Mouse (Mus musculus) stomach, embryonic 14.5 days (tissue): Measurements from ENCODE around the gene Ttc8. TPM values are rescaled to one million over a fixed set of nuclear protein-coding genes. Genes with fewer than 3 reads are reported as not detected.

ENCODE experiments used
- ATAC-seq: fragments of 200-750 bp; cut with Nextera tagmentation; 2 replicates; pipeline ENCODE4 v1.8.0; 2017; ENCODE audit warnings: low read depth, moderate TSS enrichment; ENCODE audit not compliant: insufficient number of reproducible peaks, insufficient read depth, low FRiP score
- H3K27ac ChIP-seq: fragments of 300-500 bp; sonication (generic); 2 replicates; pipeline ENCODE4 v1.5.1; 2014; ENCODE audit warnings: mild to moderate bottlenecking, low read length, moderate library complexity, mixed read lengths
- H3K27me3 ChIP-seq: fragments of 300-500 bp; sonication (generic); 2 replicates; pipeline ENCODE4 v1.6.1; 2014; ENCODE audit warnings: low read length, control low read depth, mixed read lengths; ENCODE audit not compliant: control insufficient read depth, insufficient read depth
- H3K36me3 ChIP-seq: fragments of 300-500 bp; sonication (generic); 2 replicates; pipeline ENCODE4 v1.6.1; 2014; ENCODE audit warnings: mild to moderate bottlenecking, control low read depth, low read length, moderate library complexity, mixed read lengths; ENCODE audit not compliant: control insufficient read depth, insufficient read depth
- H3K4me1 ChIP-seq: fragments of 300-500 bp; sonication (generic); 2 replicates; pipeline ENCODE4 v1.6.1; 2014; ENCODE audit warnings: low read length, control low read depth, mixed read lengths; ENCODE audit not compliant: control insufficient read depth, insufficient read depth
- H3K4me2 ChIP-seq: fragments of 300-500 bp; sonication (generic); replicated peaks from 2 replicates; pipeline ENCODE4 v1.6.1; 2014; ENCODE audit warnings: low read depth, low read length, control low read depth
- H3K4me3 ChIP-seq: fragments of 300-500 bp; sonication (generic); 2 replicates; pipeline ENCODE4 v1.5.1; 2014; ENCODE audit warnings: low read depth, low read length, control low read depth
- H3K9ac ChIP-seq: fragments of 300-500 bp; sonication (generic); replicated peaks from 2 replicates; pipeline ENCODE4 v1.6.1; 2014; ENCODE audit warnings: low read depth, mild to moderate bottlenecking, control low read depth, low read length, moderate library complexity, mixed read lengths
- H3K9me3 ChIP-seq: fragments of 300-500 bp; sonication (generic); 2 replicates; pipeline ENCODE4 v1.6.1; 2016; ENCODE audit warnings: low read depth, low read length, control low read depth; ENCODE audit not compliant: control insufficient read depth
- WGBS: fragments of 180-500 bp; shearing (Covaris S2); extraction: QIAGEN DNeasy Blood & Tissue Kit; methylation state at CpG from one replicate; pipeline ENCODE4 v1.1.7; 2014; 5-methylcytosine and 5-hydroxymethylcytosine counted together
- polyA plus RNA-seq: library from polyadenylated mRNA; unstranded; fragments of >200 nt; fragmentation: Nextera tagmentation; extraction: Ambion mirVana; gene quantifications from 2 replicates; pipeline ENCODE4 v1.2.1, GENCODE M21; 2014

Gene Ttc8
- polyA plus RNA-seq, 1 experiment from 2014 or later, result 33.2 TPM

GRCm38 (mm10) chr12:98998662-98999428 is 78.5 kb downstream of the Ttc8 start:
- H3K4me1 ChIP-seq, result no peaks in the 10 kb centered on the region
- H3K27ac ChIP-seq, result no peak overlapping the region
- 80% methylated on average over 10 of the region's 10 CpGs for WGBS
- no peak for ATAC-seq
- no peaks in the 10 kb centered on the region for H3K9me3 ChIP-seq
- no peak overlapping the region for H3K4me2 ChIP-seq
- no peaks in the 10 kb centered on the region for H3K36me3 ChIP-seq
- no peak overlapping the region for H3K9ac ChIP-seq
- H3K4me3 ChIP-seq, result no peak overlapping the region
- no peaks in the 10 kb centered on the region for H3K27me3 ChIP-seq

DNA sequence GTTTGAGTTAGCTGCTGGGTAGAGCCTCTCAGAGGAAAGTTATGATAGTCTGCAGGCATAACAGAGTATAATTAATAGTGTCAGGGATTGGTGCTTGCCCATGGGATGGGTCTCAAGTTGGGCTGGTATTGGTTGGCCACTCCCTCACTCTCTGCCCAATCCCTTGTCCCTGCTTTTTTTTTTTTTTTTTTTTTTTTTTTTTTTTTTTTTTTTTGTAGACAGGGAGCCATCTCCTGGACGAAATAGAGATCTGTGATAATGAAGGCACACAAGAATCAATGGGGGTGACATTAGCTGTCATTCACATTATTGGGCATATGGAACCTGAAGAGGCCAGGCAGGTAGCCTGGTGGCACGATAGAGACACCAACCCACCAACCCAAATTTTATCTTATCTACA is 79.9 kb downstream of the Ttc8 start:
- Histone ChIP-seq H3K27me3 (no peaks in the 10 kb centered on the region), H3K4me2 (no peak overlapping the region), H3K27ac (no peak overlapping the region), H3K4me1 (no peaks in the 10 kb centered on the region), H3K4me3 (no peak overlapping the region), H3K9me3 (no peaks in the 10 kb centered on the region), H3K36me3 (no peaks in the 10 kb centered on the region), H3K9ac (no peak overlapping the region)
- 78% methylated on average over 2 of the region's 2 CpGs for WGBS
- ATAC-seq, result no peak

- Histone ChIP-seq H3K4me3 (no peak overlapping the region), H3K27ac (no peak overlapping the region), H3K36me3 (no peaks in the 10 kb centered on the region), H3K9me3 (no peaks in the 10 kb centered on the region), H3K4me1 (no peaks in the 10 kb centered on the region), H3K4me2 (no peak overlapping the region), H3K9ac (no peak overlapping the region), H3K27me3 (no peaks in the 10 kb centered on the region)
- WGBS, result 64% methylated on average over 4 of the region's 4 CpGs
- ATAC-seq, result no peak
Measured at GRCm38 (mm10) chr12:99003046-99003445, 82.7 kb downstream of the Ttc8 start.

DNA sequence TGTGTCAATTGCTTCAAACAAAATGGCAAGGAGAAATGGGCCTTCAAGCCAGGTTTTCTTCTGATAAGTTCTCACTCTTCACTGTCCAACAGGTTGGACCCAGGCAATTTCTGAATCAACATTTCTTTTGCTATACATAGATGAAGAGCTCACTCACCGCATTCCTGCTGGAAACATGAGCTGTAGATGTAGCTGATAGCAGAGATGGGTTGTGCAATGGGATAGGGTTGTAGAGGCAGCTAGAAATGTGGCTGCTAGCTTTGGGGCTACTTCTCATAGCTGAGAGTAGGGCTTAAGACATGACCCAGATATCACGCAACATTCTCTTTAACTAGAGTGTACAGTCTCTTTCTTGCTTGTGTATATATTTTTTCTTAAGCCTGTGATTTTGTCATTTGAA is 84.4 kb downstream of the Ttc8 start:
- 85% methylated on average over 2 of the region's 2 CpGs for WGBS
- no peak overlapping the region for H3K9ac ChIP-seq
- H3K4me2 ChIP-seq, result no peak overlapping the region
- H3K27me3 ChIP-seq, result no peaks in the 10 kb centered on the region
- H3K4me3 ChIP-seq, result no peak overlapping the region
- no peak overlapping the region for H3K27ac ChIP-seq
- no peaks in the 10 kb centered on the region for H3K36me3 ChIP-seq
- no peaks in the 10 kb centered on the region for H3K9me3 ChIP-seq
- H3K4me1 ChIP-seq, result no peaks in the 10 kb centered on the region
- no peak for ATAC-seq

- Histone ChIP-seq H3K9ac (no peak overlapping the region), H3K36me3 (no peaks in the 10 kb centered on the region), H3K4me3 (no peak overlapping the region), H3K27ac (no peak overlapping the region), H3K4me2 (no peak overlapping the region), H3K9me3 (no peaks in the 10 kb centered on the region), H3K27me3 (no peaks in the 10 kb centered on the region), H3K4me1 (peaks cover 5% of the 10 kb centered on the region; the same call in 1 of the 2 replicates)
- no peak for ATAC-seq
- WGBS, result 83% methylated on average over 1 of the region's 1 CpGs
Measured at GRCm38 (mm10) chr12:99008786-99009185, 88.4 kb downstream of the Ttc8 start.

- Histone ChIP-seq H3K36me3 (no peaks in the 10 kb centered on the region), H3K27me3 (no peaks in the 10 kb centered on the region), H3K4me1 (peaks cover 5% of the 10 kb centered on the region; the same call in 1 of the 2 replicates), H3K9me3 (no peaks in the 10 kb centered on the region), H3K4me3 (no peak overlapping the region), H3K27ac (no peak overlapping the region), H3K4me2 (no peak overlapping the region), H3K9ac (no peak overlapping the region)
- ATAC-seq, result no peak
- WGBS, result 73% methylated on average over 4 of the region's 4 CpGs
Measured at GRCm38 (mm10) chr12:99009430-99009829, 89.1 kb downstream of the Ttc8 start.

DNA sequence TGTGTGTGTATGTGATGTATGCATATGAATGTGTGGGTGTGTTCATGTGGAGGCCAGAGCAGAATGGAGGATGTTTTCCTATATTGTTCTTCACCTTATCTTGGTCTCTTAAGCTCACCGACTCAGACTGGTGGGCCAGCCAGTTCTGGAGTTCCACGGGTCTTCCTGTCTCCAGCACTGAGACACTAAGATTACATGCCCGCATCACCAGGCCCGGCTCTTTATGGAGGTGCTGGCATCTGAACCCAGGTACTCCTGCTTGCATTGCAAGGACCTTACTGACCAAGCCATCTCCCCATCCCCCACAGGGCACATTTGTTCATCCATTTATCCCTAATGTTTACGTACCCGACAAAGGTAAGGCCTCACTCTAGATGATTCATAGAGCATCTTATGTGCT is 89.7 kb downstream of the Ttc8 start:
- Histone ChIP-seq H3K4me2 (no peak overlapping the region), H3K27ac (no peak overlapping the region), H3K4me3 (no peak overlapping the region), H3K9ac (no peak overlapping the region), H3K4me1 (peaks cover 5% of the 10 kb centered on the region; the same call in 1 of the 2 replicates), H3K36me3 (no peaks in the 10 kb centered on the region), H3K27me3 (no peaks in the 10 kb centered on the region), H3K9me3 (no peaks in the 10 kb centered on the region)
- no peak for ATAC-seq
- 71% methylated on average over 6 of the region's 6 CpGs for WGBS

DNA sequence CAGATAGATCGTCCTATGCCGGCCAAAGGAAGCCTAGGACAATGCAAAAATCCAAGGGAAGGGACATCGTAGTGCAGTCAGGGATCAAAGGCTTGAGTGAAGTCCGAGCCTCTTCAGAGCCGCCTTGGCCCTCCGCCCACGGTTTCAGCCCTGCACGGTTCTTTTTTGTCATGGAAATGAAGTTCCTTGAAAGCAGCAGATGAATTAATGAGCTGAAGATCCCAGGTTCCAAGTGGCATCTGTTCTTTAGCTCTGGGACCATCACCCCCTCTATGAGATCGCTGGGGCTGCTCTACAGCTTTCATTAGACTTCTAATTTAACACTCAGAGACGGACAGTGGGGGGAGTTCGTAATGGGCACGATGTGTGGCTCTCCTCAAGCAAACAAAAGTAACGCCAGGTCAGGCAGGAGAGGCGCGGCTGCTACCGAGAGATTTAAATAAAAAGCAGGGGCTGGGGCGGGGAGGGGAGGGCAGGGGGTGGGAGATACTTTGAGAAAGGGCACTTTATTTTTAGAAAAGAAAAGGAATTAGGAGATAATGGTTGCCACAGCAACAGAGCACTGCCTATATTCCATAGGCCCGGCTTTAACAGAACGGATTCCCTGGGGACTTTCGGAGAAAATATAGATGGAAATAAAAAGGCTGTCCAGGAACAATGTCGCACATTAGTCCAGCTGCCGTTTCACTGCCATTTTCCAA is 90.9 kb downstream of the Ttc8 start:
- H3K4me3 ChIP-seq, result no peak overlapping the region
- 13% methylated on average over 22 of the region's 22 CpGs for WGBS
- no peak overlapping the region for H3K27ac ChIP-seq
- H3K27me3 ChIP-seq, result no peaks in the 10 kb centered on the region
- no peaks in the 10 kb centered on the region for H3K9me3 ChIP-seq
- no peak overlapping the region for H3K9ac ChIP-seq
- no peaks in the 10 kb centered on the region for H3K36me3 ChIP-seq
- no peak for ATAC-seq
- H3K4me2 ChIP-seq, result peak overlapping the region; percentile 22; the same call in 1 of the 2 replicates
- H3K4me1 ChIP-seq, result peaks cover 5% of the 10 kb centered on the region; the same call in 1 of the 2 replicates
